Mouse (Mus musculus): ENCODE measurements around the gene Adamts6.

The Adamts6 gene

DNA sequence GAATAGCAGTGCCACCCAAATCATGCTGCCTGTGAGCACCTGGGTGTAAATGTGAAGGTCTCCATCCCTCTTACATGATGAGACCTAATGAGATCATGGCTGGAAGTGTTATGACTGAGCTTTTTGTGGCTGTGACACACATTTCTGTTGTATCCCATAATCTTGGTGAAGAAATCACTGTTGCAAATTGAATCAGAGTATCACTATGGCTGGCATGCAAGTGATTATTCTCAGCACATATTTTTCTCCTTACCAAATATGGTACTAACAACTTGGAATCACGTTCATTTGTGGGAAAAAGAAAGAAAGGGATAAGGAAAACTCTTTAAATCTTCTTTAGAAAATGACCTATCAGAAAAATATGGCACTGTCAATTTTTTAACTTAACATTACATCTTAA, 180.4 kb downstream of the Adamts6 start:
- DNase-seq = no peak

GRCm38 (mm10) chr13:104476285-104476956, 188.8 kb downstream of the Adamts6 start:
- no peak for DNase-seq

DNA sequence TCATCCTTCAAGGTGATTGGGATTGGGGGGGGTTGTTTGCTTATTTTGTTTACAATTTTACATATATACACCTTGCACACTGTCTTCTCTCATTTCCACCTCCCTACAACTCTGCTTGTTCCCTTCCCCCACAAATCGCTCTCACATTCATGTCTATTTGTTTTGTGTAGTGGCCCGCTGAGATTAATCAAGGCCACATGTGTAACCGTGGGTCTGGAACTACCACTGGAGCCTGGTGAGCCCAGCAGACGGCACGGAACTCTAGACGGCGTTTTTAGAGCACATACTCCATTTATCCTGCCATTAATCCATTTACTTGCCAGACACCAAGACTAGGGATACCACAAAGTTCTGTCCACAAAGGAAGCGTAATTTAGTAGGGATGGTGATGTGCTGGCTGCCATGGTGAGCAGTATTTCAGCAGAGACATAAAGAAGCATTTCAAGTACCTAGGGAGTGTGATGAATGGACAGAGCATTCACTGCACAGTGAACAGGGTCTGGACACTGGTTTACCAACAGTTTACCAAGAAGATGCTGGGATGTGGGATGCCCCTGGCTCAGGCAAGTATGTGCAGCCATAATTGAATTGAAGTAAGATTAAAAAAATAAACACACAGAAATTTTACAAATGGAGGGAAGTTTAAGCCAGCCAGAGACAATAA, 194.9 kb downstream of the Adamts6 start:
- DNase-seq = no peak

DNA sequence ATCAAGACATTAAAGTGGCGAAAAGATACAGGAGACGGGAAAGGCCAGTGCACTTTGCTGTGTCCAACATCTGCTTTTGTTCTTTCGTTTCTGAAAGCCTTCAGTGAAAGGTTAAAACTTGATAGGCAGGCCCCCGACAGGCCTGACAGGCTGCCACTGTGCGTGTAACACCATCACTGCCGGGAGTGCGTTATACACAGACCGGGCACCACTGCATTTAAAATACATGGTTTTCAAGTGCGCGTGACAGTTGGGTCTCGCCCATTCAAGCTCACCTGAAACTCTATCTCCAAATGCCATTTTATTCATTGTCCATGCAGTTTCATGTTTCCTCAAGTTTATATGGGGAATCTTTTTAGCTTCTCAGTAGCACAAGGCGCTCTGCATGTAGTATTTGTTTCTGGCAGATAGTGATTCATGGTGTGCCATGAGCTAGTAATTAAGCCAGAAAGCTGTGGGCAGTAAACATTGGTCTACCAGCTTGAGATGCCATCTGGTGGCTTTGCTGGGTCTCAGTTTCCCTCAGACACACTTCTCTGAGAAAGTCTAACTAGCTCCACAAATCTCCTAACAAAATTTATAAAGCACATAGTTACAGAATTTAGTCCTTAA, 195.6 kb downstream of the Adamts6 start:
- DNase-seq = no peak

DNA sequence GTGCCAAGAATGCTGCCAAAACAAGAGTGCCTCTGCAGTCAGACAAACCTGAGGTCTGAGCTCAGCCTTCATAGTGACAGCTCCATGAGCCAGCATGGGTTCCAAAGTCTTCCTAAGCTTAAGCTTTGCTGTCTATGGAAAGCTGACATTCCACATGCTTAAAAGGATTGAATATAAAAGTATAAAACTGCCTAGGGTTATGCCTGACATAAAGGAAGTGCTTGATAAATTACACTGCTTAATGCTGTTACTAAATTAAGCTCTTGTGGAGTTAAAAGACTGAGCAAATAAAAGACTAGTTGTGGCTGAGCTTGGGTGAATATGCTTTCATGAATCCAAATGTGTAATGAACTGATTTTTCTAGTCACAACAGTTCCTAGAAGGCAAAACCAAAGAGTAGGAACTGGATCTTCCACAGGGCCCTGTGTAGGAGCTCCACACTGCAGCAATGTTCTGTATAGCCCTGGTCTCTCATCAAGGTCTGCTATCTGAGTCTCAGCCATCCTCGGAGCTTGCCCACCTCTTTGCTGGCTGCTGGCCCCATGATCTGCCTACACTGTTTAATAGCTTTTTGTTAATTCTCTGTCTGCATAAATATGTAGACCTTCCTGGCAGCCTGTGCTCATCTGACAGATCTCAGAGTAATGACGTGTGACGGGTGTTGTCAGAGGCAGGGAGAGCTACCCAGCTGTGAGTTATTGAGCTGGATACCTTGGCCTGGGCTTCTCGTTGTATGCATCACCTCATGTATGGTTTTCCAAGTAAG, 203.6 kb downstream of the Adamts6 start:
- no peak for DNase-seq

DNA sequence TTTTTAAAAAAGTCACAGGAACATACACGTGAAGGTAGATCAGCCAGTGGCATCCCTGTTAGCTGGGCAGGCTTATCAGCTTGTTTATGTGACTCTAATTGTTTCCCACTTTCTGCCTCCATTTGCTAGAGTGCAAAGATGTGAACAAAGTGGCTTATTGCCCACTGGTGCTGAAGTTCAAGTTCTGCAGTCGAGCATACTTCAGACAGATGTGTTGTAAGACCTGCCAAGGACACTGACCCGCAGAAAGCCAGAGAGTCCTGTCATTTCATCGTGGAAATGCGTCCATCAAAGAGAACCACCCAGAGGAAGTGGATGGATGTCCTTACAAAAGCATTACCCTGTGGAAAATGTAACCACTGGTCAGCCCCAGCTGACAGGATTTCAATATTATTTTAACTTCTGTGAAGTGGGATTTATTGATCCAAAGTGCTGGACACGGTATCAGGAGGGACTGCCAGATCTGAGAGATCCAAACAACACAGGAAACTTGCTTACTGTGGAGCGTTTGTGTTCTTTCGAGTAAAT, 205.9 kb downstream of the Adamts6 start:
- no peak for DNase-seq

- no peak for DNase-seq
Observed at GRCm38 (mm10) chr13:104494200-104494873, 206.7 kb downstream of the Adamts6 start.

DNA sequence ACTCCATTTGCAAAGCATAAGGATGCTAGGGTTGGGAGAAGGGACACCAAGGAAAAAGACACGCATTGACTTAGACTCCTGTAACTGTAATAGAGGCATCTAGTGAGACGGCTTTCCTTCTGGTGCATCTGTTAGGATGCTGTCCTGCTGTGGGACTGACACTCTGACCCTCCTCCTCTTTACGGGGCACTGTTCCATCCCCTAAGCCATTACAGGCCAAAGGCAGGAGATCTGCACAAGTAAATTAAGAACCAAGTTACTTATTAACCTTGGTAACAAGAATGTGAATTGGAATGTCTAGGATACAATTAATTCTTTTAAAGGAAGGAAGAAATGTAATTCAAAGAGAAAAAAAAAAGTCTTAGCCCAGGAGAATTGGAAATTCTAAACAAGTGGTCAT, 210.0 kb downstream of the Adamts6 start:
- peak; percentile 38 for DNase-seq

DNA sequence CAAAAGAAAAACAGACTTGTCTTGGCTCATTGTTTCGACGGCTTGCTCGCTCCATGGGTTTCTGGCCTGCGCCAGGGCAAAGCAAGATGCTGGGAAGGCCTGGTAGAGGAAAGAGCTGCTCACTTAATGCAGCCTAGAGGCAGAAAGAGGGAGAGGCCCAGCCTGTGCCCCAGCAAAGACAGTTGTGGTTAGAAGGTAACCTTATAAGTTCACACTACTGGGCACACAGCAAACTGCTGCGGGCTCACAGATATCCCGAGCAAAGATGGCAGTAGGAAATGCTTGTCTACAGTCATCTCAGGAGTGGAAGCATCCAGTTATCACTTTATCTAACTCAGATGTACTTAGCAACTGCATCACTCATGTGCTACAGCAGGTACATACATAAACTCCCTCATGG, 211.0 kb downstream of the Adamts6 start:
- DNase-seq = no peak

DNA sequence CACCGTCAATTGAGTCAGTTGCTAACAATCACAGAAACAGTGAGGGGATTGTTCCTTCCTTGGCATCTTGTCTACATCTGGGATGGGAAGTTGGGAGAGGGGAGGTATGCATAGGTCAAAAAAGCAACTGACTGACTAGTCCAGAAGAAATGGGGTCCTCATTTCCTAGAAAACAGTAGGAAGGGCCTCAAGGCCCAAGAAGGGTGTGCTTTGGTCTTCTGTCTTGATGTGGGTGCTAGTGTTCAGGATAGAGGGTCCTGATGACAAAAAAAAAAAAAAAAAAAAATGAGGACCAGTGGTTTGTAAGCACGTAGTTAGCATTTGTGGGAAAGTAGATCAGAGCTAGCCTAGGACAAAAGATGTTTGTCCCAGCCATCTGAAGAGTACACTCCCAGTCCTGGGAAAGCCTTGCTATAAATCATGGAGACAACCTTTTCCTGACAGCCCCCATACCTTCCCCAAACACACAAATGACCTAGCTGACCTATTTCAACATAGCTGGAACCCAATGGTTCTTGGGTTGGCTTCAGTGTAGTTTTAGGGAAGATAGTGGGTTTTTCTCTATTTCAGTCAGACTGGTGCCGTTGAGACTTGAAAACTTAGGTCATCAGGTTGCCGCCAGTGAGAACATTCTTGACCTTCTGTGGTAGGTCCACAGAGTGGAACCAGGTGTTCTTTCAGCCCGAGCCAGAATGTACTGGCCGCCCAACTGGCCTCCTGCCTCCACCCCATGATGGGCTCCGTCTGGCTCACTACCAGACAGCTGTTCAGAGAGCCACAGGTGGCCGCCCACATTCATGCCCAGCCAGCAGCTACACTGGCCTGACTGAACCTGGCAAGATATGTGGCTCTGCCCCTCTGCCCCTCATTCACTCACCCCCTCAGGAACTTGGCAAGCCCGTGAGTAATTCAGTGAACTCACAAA, 211.7 kb downstream of the Adamts6 start:
- DNase-seq = peak; percentile 70

GRCm38 (mm10) chr13:104502406-104502805, 214.8 kb downstream of the Adamts6 start:
- DNase-seq = no peak

GRCm38 (mm10) chr13:104504043-104504442, 216.4 kb downstream of the Adamts6 start:
- no peak for DNase-seq

DNA sequence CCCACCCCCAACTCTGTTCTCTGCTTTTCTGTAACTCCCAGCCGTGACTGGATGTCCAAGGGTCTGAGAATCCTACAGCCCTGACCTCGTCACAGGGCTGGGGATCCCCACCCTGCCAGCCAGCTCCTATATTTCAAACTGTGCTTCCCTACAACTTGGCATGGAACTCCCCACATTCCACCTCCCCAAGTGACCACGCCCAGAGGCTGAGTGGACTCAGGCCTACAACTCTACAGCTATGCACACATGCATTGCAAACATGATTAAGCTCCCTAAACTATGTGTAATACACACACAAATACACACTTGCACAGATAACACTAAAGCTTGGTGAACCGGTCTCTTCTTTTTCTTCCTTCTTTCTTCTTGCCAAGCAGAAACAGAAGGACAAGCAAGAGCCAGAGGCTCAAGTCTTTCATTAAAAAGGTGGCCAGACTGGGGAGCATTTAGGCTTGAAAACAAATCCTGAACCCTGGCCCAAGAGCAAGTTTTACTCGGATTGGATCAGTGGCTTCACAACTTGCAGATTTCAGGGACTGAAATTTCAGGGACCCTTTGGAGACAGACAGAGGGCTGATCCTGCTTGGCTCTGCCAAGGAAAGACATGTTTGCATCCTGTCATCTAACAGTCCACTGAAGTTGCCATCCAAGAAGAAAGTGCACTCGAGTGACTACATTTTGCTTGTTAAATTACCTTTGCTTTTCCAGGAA, 218.7 kb downstream of the Adamts6 start:
- DNase-seq = no peak

DNA sequence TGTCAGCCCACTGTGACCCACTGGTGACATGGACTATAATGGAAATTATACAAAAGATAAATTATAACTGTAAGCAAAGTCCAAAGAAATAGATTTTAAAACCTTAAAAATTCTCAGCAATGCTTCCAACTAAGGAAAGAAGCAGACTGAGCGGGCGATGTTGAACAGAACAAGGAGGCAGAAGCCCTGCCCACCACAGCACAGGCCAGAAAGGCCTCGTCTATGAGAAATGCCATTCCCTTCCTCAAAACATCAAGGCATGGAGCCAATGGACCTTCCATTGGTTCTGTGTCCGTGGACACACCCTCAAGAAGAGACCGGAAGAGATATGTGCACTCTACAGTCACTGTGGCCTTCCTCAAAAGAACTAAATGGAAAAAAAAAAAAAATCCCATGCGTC, 220.0 kb downstream of the Adamts6 start:
- DNase-seq = no peak

DNA sequence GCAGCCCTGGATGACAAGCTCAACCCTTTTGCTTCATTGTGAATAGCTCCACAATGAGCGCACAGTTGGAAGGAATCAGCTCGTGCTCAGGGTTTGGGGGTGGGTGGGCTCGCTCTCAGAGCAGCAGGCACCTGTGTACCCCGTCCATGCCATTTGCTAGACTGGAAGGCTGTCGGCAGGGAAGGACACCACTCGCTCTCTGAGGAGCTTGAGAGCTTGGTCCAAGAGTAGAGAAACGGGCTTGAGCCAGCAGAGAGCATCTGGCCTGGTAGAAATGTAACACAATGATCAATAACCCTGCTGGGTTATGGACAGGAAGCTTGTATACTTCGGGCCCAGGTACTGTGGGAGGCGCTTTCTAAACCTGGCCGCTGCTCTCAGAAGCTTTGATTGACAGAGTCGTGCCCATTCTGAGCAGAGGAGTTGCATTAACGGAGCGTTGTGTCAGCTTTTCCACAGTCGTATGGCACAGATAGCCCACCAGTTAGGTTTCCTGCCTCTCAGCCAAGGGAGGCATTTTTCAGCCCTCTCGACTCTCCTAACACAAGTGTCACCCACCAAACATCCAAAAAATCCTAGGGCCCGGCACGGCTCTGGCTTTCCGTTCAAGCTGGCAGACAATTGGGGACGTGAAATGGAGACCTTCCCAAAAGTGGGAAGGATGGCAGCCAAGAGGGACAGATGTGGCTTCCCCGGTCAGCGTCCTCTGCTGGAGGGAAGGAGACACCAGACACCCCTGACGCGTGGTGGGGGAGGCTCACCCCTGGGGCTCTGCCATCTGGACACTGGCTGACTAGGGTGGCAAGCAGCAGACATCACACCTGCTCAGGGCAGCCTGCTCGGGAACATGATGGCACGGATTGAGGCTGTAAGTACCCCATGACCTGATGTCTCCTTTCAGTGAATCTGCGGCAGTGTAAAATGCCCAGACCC, 222.2 kb downstream of the Adamts6 start:
- no peak for DNase-seq

GRCm38 (mm10) chr13:104510766-104511165, 223.1 kb downstream of the Adamts6 start:
- no peak for DNase-seq

- DNase-seq = no peak
Observed at GRCm38 (mm10) chr13:104515054-104515453, 227.4 kb downstream of the Adamts6 start.

- DNase-seq = no peak
Observed at GRCm38 (mm10) chr13:104516146-104516545, 228.5 kb downstream of the Adamts6 start.

DNA sequence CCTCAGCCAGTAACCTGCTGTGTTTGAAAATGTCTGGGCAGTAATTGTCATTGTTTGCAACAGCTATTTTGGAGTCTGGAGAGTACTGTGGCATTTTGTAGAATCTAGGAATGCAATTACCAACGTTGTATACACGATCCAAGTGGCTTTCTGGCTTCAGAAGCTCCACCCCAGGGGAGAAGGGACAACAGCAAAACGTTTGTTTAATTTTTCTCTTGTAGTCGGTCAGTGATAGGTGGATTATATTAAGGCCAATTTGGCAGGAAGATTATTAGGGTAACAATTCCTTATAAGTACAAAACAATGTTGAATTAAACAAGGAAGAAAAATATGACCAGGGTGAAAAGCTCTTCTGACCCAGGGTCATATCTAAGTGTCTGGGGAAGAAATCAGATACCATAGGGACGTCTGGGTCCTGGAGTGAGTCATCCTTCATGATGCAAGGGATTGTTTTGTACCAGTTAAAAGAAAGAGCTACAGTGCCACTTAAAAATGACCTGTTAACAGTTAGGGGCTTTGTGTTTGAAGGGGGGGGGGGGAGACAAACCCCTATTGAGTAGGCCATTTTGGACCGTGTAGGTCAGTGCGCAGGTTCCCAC, 229.2 kb downstream of the Adamts6 start:
- no peak for DNase-seq
